Mouse (Mus musculus) layer of hippocampus, postnatal 10 days (tissue): ENCODE results near the gene Vgf. TPM values are rescaled to one million over a fixed set of nuclear protein-coding genes. Genes with fewer than 3 reads are reported as not detected.

ENCODE experiments used
- DNase-seq, 2 experiments: peaks; one replicate each; pipeline ENCODE4 v3.0.0; 2021; ENCODE audit warnings: low spot score in 2 of 2
- total RNA-seq, 2 experiments: library from RNA; stranded (reverse); gene quantifications; 2 replicates each; pipeline ENCODE4 v1.2.3; 2021

Vgf gene
- total RNA-seq, 2 experiments from 2014 or later = 253 to 268 TPM

- peak; percentile 97 to 98 for DNase-seq
Measured at GRCm38 (mm10) chr5:137029643-137030415, 3.6 kb downstream of the Vgf start.

- DNase-seq = peak in 1 of 2 experiments; percentile 64
Measured at GRCm38 (mm10) chr5:137030416-137030810, 4.2 kb downstream of the Vgf start.

GRCm38 (mm10) chr5:137031076-137032032, 5.2 kb downstream of the Vgf start:
- DNase-seq = peak; percentile 36 to 52

GRCm38 (mm10) chr5:137032033-137032421, 5.8 kb downstream of the Vgf start:
- peak in 1 of 2 experiments; percentile 68 for DNase-seq

- peak; percentile 76 to 86 for DNase-seq
Measured at GRCm38 (mm10) chr5:137032641-137033074, 6.5 kb downstream of the Vgf start.

GRCm38 (mm10) chr5:137036211-137036610, 10.0 kb downstream of the Vgf start:
- no peak for DNase-seq

GRCm38 (mm10) chr5:137039453-137039852, 13.3 kb downstream of the Vgf start:
- no peak for DNase-seq

GRCm38 (mm10) chr5:137041442-137041841, 15.2 kb downstream of the Vgf start:
- no peak for DNase-seq

- no peak for DNase-seq
Measured at GRCm38 (mm10) chr5:137043997-137044396, 17.8 kb downstream of the Vgf start.

- DNase-seq = peak; percentile 98 to 99
Measured at GRCm38 (mm10) chr5:137045402-137046323, 19.5 kb downstream of the Vgf start, which contains the start of gene Ap1s1. TSS of gene Ap1s1 (minus strand) at chr5:137046135.

- no peak for DNase-seq
Measured at GRCm38 (mm10) chr5:137046324-137046718, 20.1 kb downstream of the Vgf start.

GRCm38 (mm10) chr5:137046991-137047390, 20.8 kb downstream of the Vgf start:
- DNase-seq = no peak

- DNase-seq = no peak
Measured at GRCm38 (mm10) chr5:137051125-137051524, 24.9 kb downstream of the Vgf start.

- no peak for DNase-seq
Measured at GRCm38 (mm10) chr5:137051914-137052505, 25.8 kb downstream of the Vgf start.

- DNase-seq = no peak
Measured at GRCm38 (mm10) chr5:137054299-137054698, 28.1 kb downstream of the Vgf start.

GRCm38 (mm10) chr5:137054873-137055272, 28.7 kb downstream of the Vgf start:
- DNase-seq = no peak

GRCm38 (mm10) chr5:137061809-137062481, 35.8 kb downstream of the Vgf start:
- peak; percentile 45 to 59 for DNase-seq

- no peak for DNase-seq
Measured at GRCm38 (mm10) chr5:137062601-137063000, 36.4 kb downstream of the Vgf start.

- no peak for DNase-seq
Measured at GRCm38 (mm10) chr5:137065454-137065853, 39.3 kb downstream of the Vgf start.

GRCm38 (mm10) chr5:137065923-137066322, 39.7 kb downstream of the Vgf start:
- DNase-seq = no peak
